Mouse (Mus musculus) MN1 (cell line): Measurements from ENCODE around the gene Gm9758.
"Not testable (repeated sequence)": the region's sequence is repeated elsewhere in the genome, so short reads cannot be mapped to it uniquely, and the experiment has no call there.

ENCODE experiments used
- DNase-seq: peaks from one replicate; pipeline ENCODE4 v3.0.0-alpha.2; 2016; ENCODE audit warnings: low spot score

The Gm9758 gene

DNA sequence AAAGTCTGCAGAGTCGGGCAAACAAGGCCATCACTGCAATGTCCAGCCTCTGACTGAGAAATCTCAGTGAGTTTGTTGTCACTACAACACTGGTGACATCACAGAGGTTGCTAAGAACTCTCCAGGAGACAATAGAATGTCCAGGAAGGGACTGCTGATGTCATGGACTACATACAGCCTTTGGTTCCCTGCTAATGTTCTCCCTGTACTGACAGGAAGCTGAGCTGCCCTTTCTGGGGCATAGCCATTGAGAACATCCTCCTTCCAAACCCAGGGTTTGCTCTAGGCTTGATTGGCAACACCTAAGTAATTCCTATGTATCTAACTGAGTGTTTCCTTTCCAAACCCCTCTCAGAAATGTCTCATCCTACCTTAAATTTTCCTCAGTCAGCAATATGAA is at the start of gene Gm9758:
Gene Gm9758 (minus strand): TSS at position 101 of the 400 bp plus-strand sequence.
- DNase-seq: not testable (repeated sequence)

DNA sequence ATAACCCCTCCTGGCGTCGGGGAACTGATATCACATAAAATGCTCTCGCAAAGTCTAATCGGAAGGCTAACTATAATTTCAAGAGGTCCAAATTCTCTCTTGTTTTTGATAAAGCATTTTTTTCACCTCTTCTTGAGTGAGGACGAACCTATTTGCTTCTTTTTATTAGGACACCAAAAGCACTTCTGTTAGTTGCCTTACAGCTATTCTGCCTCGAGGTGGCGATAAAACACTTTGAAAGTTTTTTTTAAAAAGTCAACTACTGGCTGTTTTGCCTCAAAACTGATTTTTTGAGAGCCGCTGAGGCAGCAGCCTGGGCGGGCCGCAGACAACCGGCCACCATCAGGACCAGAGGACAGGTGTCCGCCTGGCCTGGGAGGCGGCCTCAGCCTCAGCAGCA is 49.1 kb upstream of the Gm9758 start:
- DNase-seq: peak; percentile 39

- DNase-seq: not testable (repeated sequence)
Observed at GRCm38 (mm10) chr5:14961502-14961901, 46.8 kb upstream of the Gm9758 start.

DNA sequence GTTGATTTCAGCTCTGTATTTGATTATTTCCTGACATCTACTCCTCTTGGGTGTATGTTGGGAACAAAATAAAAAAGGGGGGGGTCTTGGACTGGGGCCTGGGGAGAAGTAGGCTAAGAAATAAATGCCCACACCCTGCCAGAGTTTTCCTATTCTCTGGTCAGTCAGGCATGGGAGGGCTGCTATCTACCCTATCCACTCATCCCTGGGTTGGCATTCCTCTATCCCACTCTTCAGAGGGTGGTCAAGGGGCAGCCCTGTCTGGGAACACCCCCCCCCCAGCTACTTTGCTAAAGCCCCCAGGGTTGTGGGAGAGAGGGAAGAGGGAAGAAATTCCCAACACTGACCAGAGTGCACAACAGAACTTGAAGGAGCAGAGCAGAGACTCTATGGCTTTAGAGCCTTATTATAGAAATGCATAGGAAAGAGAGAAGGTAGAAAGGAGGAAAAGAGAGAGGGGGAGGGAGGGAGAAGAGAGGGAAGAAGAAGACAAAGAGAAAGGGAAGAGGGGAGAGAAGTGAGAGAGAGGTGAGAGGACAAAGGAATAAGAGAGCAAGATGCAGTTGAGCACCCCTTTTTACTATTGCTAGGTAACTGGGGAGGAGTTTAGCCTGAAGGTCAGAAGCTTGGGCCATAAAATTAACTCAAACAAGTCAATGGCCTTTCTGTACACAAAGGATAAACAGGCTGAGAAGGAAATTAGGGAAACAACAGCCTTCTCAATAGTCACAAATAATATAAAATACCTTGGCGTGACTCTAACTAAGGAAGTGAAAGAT is 41.4 kb upstream of the Gm9758 start:
- not testable (repeated sequence) for DNase-seq

GRCm38 (mm10) chr5:14953587-14953986 is 38.9 kb upstream of the Gm9758 start:
- not testable (repeated sequence) for DNase-seq

- DNase-seq: peak; percentile 7
Observed at GRCm38 (mm10) chr5:14952749-14953148, 38.0 kb upstream of the Gm9758 start.

GRCm38 (mm10) chr5:14951822-14952221 is 37.1 kb upstream of the Gm9758 start:
- peak; percentile 14 for DNase-seq

- peak; percentile 10 for DNase-seq
Observed at GRCm38 (mm10) chr5:14947482-14948198, 32.9 kb upstream of the Gm9758 start.

GRCm38 (mm10) chr5:14945524-14945923 is 30.8 kb upstream of the Gm9758 start:
- not testable (repeated sequence) for DNase-seq

DNA sequence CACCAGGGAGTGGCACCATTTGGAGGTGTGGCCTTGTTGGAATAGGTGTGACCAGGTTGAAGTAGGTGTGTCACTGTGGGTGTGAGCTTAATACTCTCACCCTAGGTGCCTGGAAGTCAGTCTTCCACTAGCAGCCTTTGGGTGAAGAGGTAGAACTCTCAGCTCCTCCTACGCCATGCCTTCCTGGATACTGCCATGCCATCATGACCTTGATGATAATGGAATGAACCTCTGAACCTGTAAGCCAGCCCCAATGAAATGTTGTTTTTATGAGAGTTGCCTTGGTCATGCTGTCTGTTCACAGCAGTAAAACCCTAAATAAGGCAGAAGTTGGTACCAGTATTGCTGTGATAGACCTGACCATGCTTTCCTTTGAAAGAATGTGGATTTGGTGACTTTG is 26.3 kb upstream of the Gm9758 start:
- not testable (repeated sequence) for DNase-seq

DNA sequence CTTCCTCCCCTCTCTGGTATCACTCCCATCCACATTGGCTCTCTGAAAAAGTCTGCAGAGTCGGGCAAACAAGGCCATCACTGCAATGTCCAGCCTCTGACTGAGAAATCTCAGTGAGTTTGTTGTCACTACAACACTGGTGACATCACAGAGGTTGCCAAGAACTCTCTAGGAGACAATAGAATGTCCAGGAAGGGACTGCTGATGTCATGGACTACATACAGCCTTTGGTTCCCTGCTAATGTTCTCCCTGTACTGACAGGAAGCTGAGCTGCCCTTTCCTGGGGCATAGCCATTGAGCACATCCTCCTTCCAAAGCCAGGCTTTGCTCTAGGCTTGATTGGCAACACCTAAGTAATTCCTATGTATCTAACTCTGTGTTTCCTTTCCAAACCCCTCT is 23.6 kb upstream of the Gm9758 start, which contains the start of gene Speer4e:
Gene Speer4e (minus strand): TSS at position 101 of the 400 bp plus-strand sequence.
- not testable (repeated sequence) for DNase-seq

- not testable (repeated sequence) for DNase-seq
Observed at GRCm38 (mm10) chr5:14933721-14934120, 19.0 kb upstream of the Gm9758 start.

DNA sequence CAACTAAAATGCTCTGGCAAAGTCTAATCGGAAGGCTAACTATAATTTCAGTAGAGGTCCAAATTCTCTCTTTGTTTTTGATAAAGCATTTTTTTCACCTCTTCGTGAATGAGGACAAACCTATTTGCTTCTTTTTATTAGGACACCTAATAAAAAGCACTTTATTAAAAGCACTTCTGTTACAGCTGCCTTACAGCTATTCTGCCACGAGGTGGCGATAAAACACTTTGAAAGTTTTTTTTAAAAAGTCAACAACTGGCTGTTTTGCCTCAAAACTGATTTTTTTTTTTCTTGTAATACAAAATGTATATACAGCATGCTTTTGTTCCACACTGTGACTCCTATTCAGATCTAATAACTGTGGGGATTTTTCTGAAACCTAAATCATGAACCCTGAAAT is 12.3 kb upstream of the Gm9758 start:
- not testable (repeated sequence) for DNase-seq

DNA sequence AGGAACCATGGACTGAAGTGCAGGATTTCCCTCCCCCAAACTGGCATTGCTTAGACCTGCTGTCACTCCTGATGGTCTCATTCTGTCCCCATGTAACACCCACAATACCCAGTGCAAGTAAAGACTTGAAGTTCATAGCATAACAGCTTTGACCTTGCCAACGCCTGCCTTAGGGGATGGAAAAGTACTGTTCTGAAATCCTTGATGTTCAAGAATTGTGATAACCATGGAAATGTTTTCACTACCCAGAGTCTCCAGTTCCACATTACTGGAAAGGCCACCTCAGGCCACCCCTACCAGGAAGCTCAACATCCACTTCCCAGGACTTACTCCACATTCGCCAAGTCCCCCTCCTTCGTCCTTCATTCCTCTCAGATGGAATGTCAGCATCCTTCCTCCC is 338 bp downstream of the Gm9758 start:
- not testable (repeated sequence) for DNase-seq

GRCm38 (mm10) chr5:14903539-14903938 is 11.2 kb downstream of the Gm9758 start:
- peak; percentile 41 for DNase-seq

DNA sequence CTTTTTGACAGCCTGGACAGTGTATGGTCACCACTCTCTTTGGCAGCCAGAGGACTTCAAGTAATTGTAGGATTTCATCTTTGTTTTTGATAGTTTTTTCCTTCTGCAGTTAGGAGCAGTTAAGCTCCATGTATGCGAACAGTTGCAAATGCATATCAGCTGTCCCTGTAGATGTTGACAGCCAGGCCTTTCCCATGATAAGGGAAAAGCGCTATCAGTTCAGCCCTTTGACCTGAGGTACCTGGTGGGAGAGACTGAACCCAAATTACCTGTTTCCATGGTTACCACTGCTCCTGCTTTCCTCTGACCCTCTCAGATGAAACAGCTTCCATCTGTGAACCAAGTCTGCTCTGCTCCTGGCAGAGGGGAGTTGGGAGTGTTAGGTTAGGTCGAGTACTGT is 22.5 kb downstream of the Gm9758 start:
- DNase-seq: no peak

GRCm38 (mm10) chr5:14885291-14885690 is 29.4 kb downstream of the Gm9758 start:
- DNase-seq: not testable (repeated sequence)
